Mouse (Mus musculus): Measurements from ENCODE around the gene Chchd1. TPM values are rescaled to one million over a fixed set of nuclear protein-coding genes. Genes with fewer than 3 reads are reported as not detected.
"Not testable (repeated sequence)": the region's sequence is repeated elsewhere in the genome, so short reads cannot be mapped to it uniquely, and the experiment has no call there.

Gene Chchd1
- polyA plus RNA-seq, 1 experiment from 2014 or later, result 194 TPM

DNA sequence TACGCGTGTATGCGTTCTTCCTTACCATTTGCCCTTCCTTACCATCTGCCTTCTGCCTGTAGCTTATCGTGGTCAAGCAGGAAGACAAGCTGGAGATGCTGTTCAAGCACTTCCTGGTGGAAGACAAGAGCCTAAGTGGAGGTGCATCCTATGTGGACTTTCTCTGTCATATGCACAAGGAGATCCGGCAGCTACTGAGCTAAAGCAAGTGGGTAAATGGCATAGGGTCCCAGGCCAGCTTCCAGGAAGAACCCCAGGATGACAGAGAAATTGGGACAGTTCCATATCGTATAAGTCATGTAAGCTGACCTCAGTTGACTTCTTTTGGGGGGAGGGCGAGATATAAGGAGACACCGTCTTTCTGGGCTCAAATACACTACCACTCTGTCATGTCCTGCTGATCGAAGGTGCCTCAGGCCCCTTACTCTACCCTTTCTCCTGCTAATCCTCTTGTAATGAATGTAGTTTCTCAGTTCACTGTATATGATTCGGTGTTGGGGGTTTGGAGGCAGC is 9.2 kb upstream of the Chchd1 start:
- H3K27ac ChIP-seq, result no peak overlapping the region
- ATAC-seq (ENCODE audit: low FRiP score, low read depth), result no peak

DNA sequence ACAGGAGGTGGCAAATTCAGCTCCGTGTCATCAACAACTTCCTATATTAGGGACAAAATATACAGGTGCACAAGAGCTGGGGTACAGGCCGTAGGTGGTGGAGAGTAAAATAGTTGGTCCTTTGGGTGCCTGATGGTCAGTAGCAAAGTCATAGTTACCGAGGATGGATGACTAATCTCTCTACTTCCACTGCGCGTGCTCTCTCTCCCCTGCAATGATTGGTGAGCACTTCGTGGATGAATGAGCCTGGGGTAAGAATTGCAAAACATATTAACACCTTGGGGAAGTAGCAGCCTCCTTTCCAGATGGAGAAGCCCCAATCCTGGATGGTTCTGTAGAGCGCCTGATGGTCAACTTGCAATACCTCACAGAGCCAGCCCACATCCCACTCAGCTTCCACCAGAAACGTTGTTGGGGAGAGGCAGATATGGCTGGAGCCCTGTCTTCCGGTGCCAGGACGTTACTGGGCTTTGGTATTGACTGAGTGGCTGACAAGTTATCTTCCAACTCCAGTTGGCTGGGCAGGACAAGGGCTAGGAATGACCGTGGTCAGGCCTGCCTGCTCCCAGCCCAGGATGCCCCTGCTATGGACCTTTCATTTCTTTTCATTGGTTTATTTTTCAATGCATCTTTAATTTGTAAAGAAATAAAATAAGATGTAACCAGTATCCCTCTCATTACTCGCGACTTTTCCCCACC is 8.5 kb upstream of the Chchd1 start:
- 47% methylated on average over 13 of the region's 13 CpGs for WGBS
- Histone ChIP-seq H3K9me3 (no peaks in the 10 kb centered on the region), H3K4me2 (replicated peaks) (peak overlapping the region; percentile 80), H3K4me1 (peaks cover 42% of the 10 kb centered on the region), H3K4me3 (peak overlapping the region; percentile 82), H3K27ac (peak overlapping the region; percentile 96), H3K36me3 (peaks cover 62% of the 10 kb centered on the region), H3K27me3 (no peaks in the 10 kb centered on the region), H3K9ac (peak overlapping the region; percentile 84)
- ATAC-seq (ENCODE audit: low FRiP score, low read depth), result peak; percentile 10; the same call in 1 of the 2 replicates

More for the DNA sequence above, 9.2 kb upstream of the Chchd1 start:
- no peaks in the 10 kb centered on the region for H3K27me3 ChIP-seq
- no peaks in the 10 kb centered on the region for H3K9me3 ChIP-seq
- H3K4me2 ChIP-seq (replicated peaks), result no peak overlapping the region
- WGBS, result 93% methylated on average over 10 of the region's 10 CpGs
- 0 out of 2 replicates have a peak overlapping the region, but pooled peaks have one; percentile 82 for H3K4me3 ChIP-seq
- no peak overlapping the region for H3K9ac ChIP-seq
- peaks cover 66% of the 10 kb centered on the region for H3K36me3 ChIP-seq
- H3K4me1 ChIP-seq, result peaks cover 38% of the 10 kb centered on the region

DNA sequence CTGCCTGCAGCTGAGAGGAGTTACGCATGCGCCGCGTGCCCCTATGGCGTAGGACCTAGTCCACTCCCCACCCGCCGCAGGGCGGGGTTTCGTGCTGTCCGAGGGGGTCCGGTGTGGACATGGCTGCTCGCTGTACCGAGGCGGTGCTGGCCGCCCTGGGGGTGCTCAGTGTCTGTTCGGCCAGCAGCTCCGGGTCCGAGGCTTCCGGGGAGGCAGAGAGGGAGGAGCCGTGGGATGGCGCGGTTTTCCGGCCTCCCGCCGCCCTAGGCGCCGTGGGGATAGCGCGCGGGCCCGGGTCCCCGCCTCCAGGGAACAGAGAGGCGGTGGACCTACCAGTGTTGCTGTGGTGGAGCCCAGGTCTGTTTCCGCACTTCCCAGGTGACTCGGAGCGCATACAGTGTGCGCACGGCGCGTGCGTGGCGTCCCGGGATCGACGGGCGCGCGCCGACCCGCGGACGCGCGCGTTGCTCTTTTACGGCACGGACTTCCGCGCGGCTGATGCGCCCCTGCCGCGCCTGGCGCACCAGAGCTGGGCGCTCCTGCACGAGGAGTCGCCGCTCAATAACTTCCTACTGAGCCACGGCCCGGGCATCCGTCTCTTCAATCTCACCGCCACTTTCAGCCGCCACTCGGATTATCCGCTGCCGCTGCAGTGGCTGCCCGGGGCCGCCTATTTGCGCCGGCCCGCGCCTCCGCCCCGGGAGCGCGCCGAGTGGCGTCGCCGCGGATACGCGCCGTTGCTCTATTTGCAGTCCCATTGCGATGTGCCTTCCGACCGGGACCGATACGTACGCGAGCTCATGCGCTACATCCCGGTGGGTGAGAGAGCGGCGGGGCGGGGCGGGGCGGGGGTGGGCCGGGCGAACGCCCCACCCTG is 7.7 kb upstream of the Chchd1 start, which contains the start of gene Fut11:
Gene Fut11 (plus strand): TSS at position 85 of the 877 bp plus-strand sequence.
- Histone ChIP-seq H3K9me3 (no peaks in the 10 kb centered on the region), H3K27ac (peak within 1 kb of the TSS; percentile 96), H3K4me1 (peaks cover 47% of the 10 kb centered on the region), H3K4me2 (replicated peaks) (peak within 1 kb of the TSS; percentile 80), H3K4me3 (peak within 1 kb of the TSS; percentile 82), H3K9ac (peak within 1 kb of the TSS; percentile 84), H3K36me3 (peaks cover 59% of the 10 kb centered on the region), H3K27me3 (no peaks in the 10 kb centered on the region)
- ATAC-seq (ENCODE audit: low FRiP score, low read depth), result peak; percentile 94
- WGBS, result under 1% methylated on average over 111 of the region's 111 CpGs

DNA sequence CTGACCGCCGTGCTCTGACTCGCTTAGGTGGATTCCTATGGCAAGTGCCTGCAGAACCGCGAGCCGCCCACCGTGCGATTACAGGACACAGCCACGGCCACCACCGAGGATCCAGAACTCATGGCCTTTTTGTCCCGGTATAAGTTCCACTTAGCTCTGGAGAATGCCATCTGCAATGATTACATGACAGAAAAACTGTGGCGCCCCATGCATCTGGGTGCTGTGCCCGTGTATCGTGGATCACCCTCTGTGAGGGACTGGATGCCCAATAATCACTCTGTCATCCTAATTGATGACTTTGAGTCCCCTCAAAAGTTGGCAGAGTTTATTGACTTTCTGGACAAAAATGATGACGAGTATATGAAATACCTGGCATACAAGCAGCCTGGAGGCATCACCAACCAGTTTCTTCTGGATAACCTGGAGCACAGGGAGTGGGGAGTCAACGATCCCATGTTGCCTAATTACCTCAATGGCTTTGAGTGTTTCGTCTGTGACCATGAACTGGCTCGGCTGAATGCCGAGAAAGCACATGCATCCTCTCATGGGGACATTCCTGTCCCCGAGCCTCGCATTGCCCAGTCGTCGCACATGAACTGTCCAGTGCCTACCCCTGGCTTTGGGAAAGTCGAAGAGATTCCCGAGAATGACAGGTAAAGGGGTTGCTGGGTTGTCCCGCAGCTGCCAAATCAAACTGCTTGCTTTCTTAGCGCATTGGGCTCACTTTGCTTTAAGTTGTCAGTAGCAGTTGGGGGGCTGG is 6.9 kb upstream of the Chchd1 start:
- no peak for ATAC-seq (ENCODE audit: low FRiP score, low read depth)
- H3K36me3 ChIP-seq, result peaks cover 55% of the 10 kb centered on the region

DNA sequence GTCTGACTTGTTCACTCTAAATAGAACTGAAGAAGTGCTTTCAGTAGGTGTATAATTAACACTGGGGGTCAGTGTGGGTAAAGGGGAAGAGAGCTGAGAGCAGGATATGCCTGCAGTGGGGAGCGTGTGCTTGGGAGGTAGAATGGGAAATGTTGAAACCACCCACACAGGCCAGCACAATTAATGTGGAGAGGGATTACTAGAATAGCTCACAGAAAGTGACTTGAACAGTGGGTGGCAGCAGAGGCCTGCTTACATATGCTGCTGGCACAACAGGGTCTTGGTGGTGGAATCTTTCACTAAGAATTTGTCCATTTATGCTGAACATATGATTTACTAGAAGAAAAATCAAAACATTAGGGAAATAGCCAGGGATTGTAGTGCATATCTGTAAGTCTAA is 5.8 kb upstream of the Chchd1 start:
- 4% methylated on average over 1 of the region's 1 CpGs for WGBS
- Histone ChIP-seq H3K9me3 (no peaks in the 10 kb centered on the region), H3K9ac (peak overlapping the region; percentile 84), H3K4me2 (replicated peaks) (peak overlapping the region; percentile 80), H3K27ac (peak overlapping the region; percentile 33; the same call in 1 of the 2 replicates), H3K4me3 (peak overlapping the region; percentile 82), H3K27me3 (no peaks in the 10 kb centered on the region), H3K36me3 (peaks cover 44% of the 10 kb centered on the region), H3K4me1 (peaks cover 62% of the 10 kb centered on the region)
- no peak for ATAC-seq (ENCODE audit: low FRiP score, low read depth)

More for the DNA sequence above, 6.9 kb upstream of the Chchd1 start:
- Histone ChIP-seq H3K27ac (peak overlapping the region; percentile 96; the same call in 1 of the 2 replicates), H3K4me3 (peak overlapping the region; percentile 82), H3K9ac (peak overlapping the region; percentile 84), H3K4me1 (peaks cover 53% of the 10 kb centered on the region), H3K9me3 (no peaks in the 10 kb centered on the region), H3K4me2 (replicated peaks) (peak overlapping the region; percentile 80), H3K27me3 (no peaks in the 10 kb centered on the region)
- WGBS, result 12% methylated on average over 27 of the region's 27 CpGs

DNA sequence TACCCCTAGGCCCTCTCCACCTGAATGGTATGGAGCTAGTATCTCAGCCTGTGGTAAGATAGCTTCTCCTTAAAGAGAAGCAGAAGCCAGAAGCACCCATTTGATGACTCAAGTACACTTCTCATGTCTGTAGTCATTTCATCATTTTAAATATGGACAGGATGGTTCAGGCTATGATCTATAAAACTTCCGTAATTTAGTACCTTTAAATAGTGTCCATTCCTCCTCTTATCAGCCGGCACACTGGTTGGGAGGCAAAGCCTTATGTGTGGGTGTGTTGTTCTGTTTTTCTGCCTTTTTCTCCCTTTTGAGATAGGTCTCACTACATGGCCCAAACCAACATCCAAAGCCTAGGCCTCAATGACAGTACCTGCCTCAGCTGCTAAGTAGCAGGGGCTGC is 4.3 kb upstream of the Chchd1 start:
- Histone ChIP-seq H3K4me3 (no peak overlapping the region), H3K27ac (no peak overlapping the region), H3K4me1 (peaks cover 65% of the 10 kb centered on the region), H3K36me3 (peaks cover 29% of the 10 kb centered on the region), H3K27me3 (no peaks in the 10 kb centered on the region), H3K9me3 (no peaks in the 10 kb centered on the region), H3K4me2 (replicated peaks) (0 out of 2 replicates have a peak overlapping the region, but pooled peaks have one; percentile 80), H3K9ac (peak overlapping the region; percentile 43; the same call in 1 of the 2 replicates)
- 87% methylated on average over 2 of the region's 2 CpGs for WGBS
- ATAC-seq (ENCODE audit: low FRiP score, low read depth), result no peak

DNA sequence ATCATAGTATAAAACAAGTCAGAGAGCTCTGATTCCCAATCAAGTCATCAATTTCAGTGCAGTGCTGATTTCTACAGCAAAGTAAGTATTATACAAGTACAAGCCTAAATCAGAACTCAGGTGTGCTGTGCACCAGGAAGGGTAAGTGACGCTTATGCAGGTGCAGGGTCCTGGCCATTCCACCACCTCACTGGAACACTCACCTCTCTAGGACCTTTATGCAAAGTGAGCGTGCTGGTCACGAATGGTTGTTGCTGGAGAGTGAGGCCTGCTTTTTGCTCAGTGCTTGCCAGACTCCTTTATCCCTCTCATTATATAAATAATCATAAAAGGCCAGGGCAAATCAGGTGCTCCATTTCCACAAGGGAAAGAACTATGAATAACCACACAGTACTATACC is 2.4 kb upstream of the Chchd1 start:
- Histone ChIP-seq H3K27me3 (no peaks in the 10 kb centered on the region), H3K9ac (no peak overlapping the region), H3K4me3 (no peak overlapping the region), H3K36me3 (peaks cover 31% of the 10 kb centered on the region), H3K4me2 (replicated peaks) (no peak overlapping the region), H3K9me3 (no peaks in the 10 kb centered on the region), H3K27ac (no peak overlapping the region), H3K4me1 (peaks cover 61% of the 10 kb centered on the region)
- ATAC-seq (ENCODE audit: low FRiP score, low read depth), result no peak
- 81% methylated on average over 3 of the region's 3 CpGs for WGBS

DNA sequence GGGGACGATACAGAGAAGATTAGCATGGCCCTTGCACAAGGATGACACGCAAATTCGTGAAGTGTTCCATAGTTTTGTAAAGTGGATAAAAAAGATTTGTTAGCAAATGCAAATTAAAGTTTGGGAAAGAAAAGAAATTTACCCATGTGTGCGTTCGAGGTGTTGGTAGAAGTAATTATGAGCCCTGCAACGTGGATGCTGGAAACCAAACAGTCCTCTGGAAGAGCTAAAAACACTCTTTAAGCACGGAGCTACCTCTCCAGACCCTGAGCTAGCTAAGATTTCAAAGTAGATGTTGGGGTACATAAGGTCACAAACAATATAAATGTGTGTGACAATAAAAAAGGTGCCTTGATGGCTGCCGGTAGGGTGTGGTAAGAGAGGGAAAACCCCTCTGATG is 1.3 kb upstream of the Chchd1 start:
- Histone ChIP-seq H3K27me3 (no peaks in the 10 kb centered on the region), H3K36me3 (peaks cover 33% of the 10 kb centered on the region), H3K27ac (no peak overlapping the region), H3K9ac (peak overlapping the region; percentile 89), H3K4me1 (peaks cover 53% of the 10 kb centered on the region), H3K4me2 (replicated peaks) (peak overlapping the region; percentile 67), H3K9me3 (no peaks in the 10 kb centered on the region), H3K4me3 (peak overlapping the region; percentile 85)
- ATAC-seq (ENCODE audit: low FRiP score, low read depth), result no peak
- WGBS, result 73% methylated on average over 8 of the region's 8 CpGs

DNA sequence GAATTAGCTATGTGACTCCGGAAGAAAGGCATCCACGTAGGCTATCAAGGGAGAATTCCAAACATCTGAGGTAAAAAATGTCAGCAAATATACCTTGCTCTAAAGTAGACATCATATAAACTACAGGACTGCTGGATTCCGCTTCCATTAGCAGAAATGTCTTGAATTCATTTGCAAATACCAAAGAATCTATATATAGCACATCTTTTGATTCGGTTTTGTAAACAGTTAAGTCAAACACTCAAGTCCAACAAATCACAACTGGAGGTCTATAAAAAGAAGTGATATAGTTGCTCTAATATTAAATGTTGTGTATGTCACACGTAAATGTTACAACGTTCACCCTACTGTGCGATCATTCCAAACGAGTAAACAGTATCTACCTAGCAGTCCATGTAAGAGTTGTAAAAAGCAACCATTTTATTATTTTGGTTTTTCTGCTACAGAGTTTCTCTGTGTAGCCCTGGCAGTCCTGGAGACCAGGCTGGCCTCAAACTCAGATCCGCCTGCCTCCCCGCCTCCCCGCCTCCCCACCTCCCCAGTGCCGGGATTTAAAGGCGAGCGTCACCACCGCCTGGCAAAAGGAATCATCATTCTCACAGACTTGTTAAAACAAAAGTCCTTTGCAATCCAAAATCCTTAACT is 588 bp upstream of the Chchd1 start:
- Histone ChIP-seq H3K9me3 (no peaks in the 10 kb centered on the region), H3K9ac (peak overlapping the region; percentile 89), H3K27me3 (no peaks in the 10 kb centered on the region), H3K27ac (peak overlapping the region; percentile 89), H3K4me2 (replicated peaks) (peak overlapping the region; percentile 67), H3K36me3 (peaks cover 33% of the 10 kb centered on the region), H3K4me3 (peak overlapping the region; percentile 85), H3K4me1 (peaks cover 50% of the 10 kb centered on the region)
- WGBS, result 10% methylated on average over 15 of the region's 15 CpGs
- ATAC-seq (ENCODE audit: low FRiP score, low read depth), result peak; percentile 21; the same call in 1 of the 2 replicates

DNA sequence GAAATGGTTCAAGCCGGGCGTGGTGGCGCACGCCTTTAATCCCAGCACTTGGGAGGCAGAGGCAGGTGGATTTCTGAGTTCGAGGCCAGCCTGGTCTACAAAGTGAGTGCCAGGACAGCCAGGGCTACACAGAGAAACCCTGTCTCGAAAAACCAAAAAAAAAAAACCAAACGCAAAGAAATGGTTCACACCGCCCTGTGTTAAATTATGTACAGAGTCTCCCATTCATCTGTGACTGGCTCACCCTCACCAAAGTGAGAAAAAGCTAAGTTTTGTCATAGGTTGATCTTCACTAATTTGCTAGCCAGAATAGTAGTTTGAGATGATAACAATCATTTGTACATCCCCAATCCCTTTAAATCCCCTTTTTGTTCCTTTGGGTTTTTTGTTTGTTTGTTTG is 655 bp downstream of the Chchd1 start:
- WGBS, result 8% methylated on average over 8 of the region's 8 CpGs
- peak overlapping the region; percentile 89; the same call in 1 of the 2 replicates for H3K27ac ChIP-seq
- H3K4me2 ChIP-seq (replicated peaks), result peak overlapping the region; percentile 67
- H3K9ac ChIP-seq, result peak overlapping the region; percentile 89
- peak overlapping the region; percentile 85 for H3K4me3 ChIP-seq
- ATAC-seq (ENCODE audit: low FRiP score, low read depth); H3K27me3 ChIP-seq; H3K9me3 ChIP-seq: not testable (repeated sequence)
- H3K4me1 ChIP-seq, result peaks cover 41% of the 10 kb centered on the region
- peaks cover 26% of the 10 kb centered on the region for H3K36me3 ChIP-seq
